Mouse (Mus musculus): ENCODE results near the gene Vsx1.
A peak's percentile ranks its signal among the peaks of the same experiment; 100 is the strongest.

Vsx1 gene

GRCm38 (mm10) chr2:150667065-150667819 is 21.9 kb downstream of the Vsx1 start:
- peak; percentile 86 for DNase-seq

- peak; percentile 26 for DNase-seq
Observed at GRCm38 (mm10) chr2:150666723-150667064, 22.5 kb downstream of the Vsx1 start.

- peak; percentile 67 for DNase-seq
Observed at GRCm38 (mm10) chr2:150665534-150666451, 23.4 kb downstream of the Vsx1 start.

GRCm38 (mm10) chr2:150665006-150665405 is 24.2 kb downstream of the Vsx1 start:
- no peak for DNase-seq

GRCm38 (mm10) chr2:150664152-150664920 is 24.8 kb downstream of the Vsx1 start:
- DNase-seq: no peak

GRCm38 (mm10) chr2:150663255-150663654 is 25.9 kb downstream of the Vsx1 start:
- no peak for DNase-seq

GRCm38 (mm10) chr2:150662007-150662406 is 27.2 kb downstream of the Vsx1 start:
- DNase-seq: no peak

DNA sequence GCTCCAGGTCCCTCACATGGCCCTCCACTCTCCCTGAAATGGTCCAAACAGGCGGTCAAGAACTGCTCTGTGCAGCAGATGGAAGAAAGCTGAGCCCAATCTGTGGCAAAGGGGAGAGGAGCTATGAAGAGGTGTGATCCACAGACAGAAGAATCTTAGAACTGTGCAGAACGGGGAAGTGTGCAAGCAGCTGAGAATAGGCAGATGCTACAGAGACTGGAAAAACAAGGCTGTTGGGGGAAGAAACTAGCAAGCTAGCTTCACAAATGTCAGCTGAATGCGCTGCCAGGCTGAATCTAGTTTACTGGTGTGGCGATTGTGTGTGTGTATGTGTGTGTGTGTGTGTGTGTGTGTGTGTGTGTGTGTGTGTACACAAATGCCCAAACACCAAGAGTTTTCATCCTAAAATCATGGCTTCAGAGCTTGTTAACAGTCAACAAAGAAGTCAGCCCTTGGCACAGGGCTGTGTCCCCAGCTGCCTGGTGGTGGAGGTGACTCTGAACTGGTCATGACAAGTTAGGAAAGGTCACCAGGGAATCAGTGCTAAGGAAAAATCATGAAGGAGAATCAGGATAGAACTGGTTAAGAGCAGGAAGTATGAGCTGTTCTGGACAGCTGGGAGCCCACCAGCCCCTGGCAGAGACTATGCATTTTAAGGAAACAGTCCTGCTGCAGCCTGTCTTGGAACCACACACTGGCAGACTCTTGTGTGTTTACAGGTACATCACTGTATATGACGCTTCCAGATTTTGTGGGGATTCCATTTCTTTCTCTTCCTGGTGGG is 28.3 kb downstream of the Vsx1 start:
- no peak for DNase-seq

DNA sequence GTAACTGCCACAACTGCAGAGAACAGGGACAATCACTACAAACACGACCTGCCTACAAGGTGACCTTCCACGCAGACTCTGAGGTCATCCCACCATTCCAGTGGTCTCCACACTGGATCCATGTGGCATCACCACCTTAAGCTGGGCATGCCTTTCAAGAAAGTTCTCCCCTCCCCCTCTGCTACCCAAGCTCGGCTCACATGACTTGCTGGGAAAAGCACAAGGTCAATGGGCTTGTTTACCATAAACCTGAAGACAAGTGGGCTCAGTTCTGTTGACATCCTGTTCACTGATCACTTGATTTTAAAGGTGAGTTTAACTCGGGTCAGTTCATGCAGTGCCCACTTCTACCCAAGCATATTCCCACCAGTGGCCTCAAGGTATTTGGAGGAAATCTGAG is 29.1 kb downstream of the Vsx1 start:
- no peak for DNase-seq

DNA sequence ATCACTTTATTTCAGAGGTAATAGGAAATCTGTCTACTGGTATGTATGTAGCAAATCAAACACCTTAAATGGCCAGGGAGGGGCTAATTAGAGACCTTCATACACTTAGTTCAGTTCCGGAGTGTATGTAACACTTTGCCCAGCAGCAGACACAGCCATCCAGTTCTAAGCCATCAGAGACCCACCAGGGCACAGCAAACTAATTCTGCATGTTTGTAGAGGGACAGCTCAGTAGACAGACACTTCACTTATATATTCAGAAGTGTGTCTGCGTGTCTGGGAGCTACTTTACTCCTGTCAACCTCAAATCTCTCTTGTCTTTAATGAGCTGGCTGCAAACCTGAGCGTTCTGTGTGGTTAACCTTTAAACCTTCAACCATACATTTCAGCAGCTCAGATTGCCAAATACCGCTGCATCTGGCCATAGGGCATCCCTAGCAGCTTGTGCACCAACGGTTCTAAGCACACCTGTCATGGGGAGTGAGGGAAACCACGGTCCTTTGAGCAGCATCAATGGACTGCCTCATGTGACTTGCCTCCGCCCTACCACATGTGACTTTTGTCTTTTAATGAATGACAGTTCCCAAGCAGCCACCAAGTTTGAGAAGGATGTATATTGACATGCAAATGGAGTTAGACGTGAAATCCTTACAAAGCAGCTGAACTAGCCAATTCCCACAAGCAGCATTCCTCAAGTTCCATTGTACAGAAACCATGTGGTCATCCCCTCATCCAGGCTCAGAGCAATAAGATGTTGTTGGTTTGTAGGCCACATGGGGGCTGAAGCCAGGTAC is 32.0 kb downstream of the Vsx1 start:
- peak; percentile 68 for DNase-seq

- DNase-seq: no peak
Observed at GRCm38 (mm10) chr2:150656112-150656511, 33.0 kb downstream of the Vsx1 start.

DNA sequence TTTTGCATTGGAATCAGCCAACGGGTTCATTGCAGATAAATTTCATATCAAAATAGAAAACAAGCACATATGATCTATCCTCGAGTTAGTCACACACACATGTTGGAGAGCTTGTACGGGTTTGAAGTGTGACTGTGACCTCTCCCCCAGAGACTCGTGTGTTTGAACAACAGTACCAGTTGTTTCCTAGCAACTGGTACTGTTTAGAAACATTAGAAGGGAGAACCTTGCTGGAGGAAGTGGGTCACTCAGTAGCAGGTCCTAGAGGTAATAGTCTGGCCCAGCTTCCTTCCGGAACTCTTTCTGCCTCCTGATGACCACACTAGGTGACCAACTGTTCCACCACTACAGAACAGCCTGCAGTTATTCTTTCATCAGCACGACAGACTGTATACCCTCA is 33.9 kb downstream of the Vsx1 start:
- no peak for DNase-seq

GRCm38 (mm10) chr2:150654814-150655213 is 34.3 kb downstream of the Vsx1 start:
- no peak for DNase-seq

- DNase-seq: no peak
Observed at GRCm38 (mm10) chr2:150651366-150651765, 37.8 kb downstream of the Vsx1 start.

DNA sequence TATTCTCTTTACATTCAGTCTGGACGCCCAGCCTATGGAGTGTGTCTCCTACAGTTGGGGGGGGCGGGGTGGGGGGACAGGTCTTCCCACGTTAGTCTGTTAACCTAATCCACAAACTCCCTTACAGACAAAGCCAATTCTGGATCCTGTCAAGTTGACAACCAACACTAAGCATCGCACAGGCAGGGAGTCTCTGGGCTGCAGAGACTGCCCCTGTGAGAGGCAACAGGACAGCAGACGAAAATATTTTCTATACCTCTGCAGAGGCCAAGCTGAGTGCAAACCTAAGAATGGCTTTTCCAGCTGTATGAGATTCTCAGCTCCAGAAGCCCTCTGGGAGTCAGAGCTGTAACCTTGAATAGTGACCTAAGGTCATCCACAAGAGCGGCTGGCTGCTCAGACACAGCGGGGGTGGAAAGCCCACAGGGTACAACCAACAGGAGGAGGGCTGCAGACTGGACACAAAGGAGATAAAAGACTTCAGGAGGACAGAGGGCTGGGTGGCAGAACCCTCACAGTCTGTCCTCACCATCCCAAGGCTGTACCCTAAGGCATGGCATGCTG is 38.6 kb downstream of the Vsx1 start:
- no peak for DNase-seq

DNA sequence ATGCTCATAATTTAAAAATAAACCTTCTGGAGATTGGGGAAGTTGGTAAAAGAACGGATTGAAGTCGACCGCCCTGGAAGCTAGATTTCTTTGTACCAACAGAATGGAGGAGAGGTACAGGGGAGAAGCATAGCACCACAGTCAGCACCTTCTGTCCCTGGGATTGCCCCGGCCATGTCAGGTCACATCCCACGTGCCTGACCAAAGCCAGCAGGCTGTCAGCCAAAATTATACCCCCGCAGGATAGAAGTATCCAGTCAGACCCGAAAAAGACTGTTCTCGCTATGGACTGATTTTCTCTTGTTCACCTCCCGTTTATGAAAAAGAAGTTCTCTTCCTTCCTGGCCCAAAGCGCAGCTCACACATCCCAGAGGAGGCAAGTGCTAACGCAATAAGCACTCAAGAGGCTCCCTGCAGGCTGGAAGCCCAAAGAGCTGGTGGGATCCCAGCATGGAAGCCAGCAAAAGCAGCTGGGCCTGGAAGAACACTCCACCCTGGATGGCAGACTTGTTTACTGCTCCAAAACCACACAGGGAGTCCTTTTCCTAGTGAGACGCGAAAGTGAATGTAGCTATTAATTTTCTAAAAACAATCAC is 40.8 kb downstream of the Vsx1 start:
- no peak for DNase-seq

- no peak for DNase-seq
Observed at GRCm38 (mm10) chr2:150647681-150648299, 41.4 kb downstream of the Vsx1 start.

DNA sequence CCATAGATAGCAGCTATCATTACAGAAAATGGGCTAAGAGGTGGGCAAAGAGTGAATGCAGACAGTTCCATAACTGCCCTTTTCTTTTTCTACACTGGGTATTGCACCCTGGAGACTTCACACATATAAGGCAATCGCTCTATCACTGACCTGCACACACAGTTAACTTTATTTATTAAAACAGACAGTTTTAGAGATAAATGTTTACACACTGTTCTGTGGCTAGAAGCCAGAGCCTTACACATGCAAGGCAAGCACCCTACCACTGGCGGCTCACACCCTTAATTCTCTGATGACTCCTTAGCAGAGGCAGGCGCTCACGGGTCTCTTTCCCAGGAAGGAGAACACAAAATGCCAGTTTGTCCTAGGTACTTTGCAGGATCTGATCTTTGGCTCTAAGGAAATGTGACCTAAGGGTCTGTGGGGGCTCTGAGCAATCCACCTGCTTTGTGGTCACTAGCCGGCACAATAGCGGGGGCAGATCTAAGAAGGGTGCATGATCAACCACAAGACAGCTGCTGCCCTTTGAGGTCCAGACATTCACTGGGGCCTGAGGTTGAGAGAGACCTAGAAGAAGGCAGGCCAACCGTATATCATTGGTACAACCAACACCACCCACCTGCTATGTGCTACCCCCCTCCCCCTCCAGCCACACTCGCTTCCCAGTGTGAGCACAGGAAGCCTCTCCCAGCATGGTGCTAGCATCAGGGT is 42.6 kb downstream of the Vsx1 start:
- no peak for DNase-seq

- DNase-seq: no peak
Observed at GRCm38 (mm10) chr2:150645225-150645624, 43.9 kb downstream of the Vsx1 start.

Measured in thymus, postnatal 25 days (tissue).